8 mouse cellular contexts compared by ENCODE assay signal in genomic region chr10:59149956-59150383, GRCm38 (mm10).
A peak's percentile ranks its signal among the peaks of the same experiment; 100 is the strongest.
DNase-seq lines count a peak whose midpoint lies in the region; ATAC-seq and TF ChIP-seq lines count a peak whose summit lies in the region.

No protein-coding gene starts in this region.

- TF ChIP-seq EP300 in lung, postnatal 0 days (IDR thresholded peaks at IDR 0.05) = no peak

- WGBS in embryonic facial prominence, embryonic 13.5 days = 19% methylated on average over 8 of the region's 8 CpGs
- WGBS in heart, embryonic 13.5 days = 14% methylated on average over 8 of the region's 8 CpGs
- WGBS in kidney, embryonic 15.5 days = 25% methylated on average over 8 of the region's 8 CpGs
- WGBS in lung, postnatal 0 days = 9% methylated on average over 8 of the region's 8 CpGs

- H3K4me3 ChIP-seq in embryonic facial prominence, embryonic 13.5 days = no peak overlapping the region
- no peak overlapping the region for H3K4me3 ChIP-seq in heart, embryonic 13.5 days
- H3K4me3 ChIP-seq in kidney, embryonic 15.5 days (replicated peaks) = no peak overlapping the region
- no peak overlapping the region for H3K4me3 ChIP-seq in lung, postnatal 0 days (ENCODE audit: low read depth, low read length)

- peak; percentile 93 for ATAC-seq in frontal cortex, adult (ENCODE audit: low TSS enrichment)
- ATAC-seq in embryonic facial prominence, embryonic 13.5 days (ENCODE audit: insufficient number of reproducible peaks, insufficient read depth, low FRiP score, low TSS enrichment, low read depth) = no peak
- ATAC-seq in heart, embryonic 13.5 days (ENCODE audit: extremely low read depth, insufficient number of reproducible peaks, low FRiP score, low TSS enrichment) = no peak
- ATAC-seq in kidney, embryonic 15.5 days (replicated peaks; ENCODE audit: low FRiP score) = peak; percentile 70; the same call in 1 of the 2 replicates
- peak; percentile 86 for ATAC-seq in lung, postnatal 0 days

- no peak overlapping the region for H3K9ac ChIP-seq in embryonic facial prominence, embryonic 13.5 days
- H3K9ac ChIP-seq in heart, embryonic 13.5 days = no peak overlapping the region
- H3K9ac ChIP-seq in kidney, embryonic 15.5 days = no peak overlapping the region
- H3K9ac ChIP-seq in lung, postnatal 0 days (replicated peaks; ENCODE audit: low read depth) = no peak overlapping the region

- peak overlapping the region; percentile 31; the same call in 1 of the 2 replicates for H3K4me2 ChIP-seq in embryonic facial prominence, embryonic 13.5 days
- H3K4me2 ChIP-seq in heart, embryonic 13.5 days = peak overlapping the region; percentile 54
- H3K4me2 ChIP-seq in kidney, embryonic 15.5 days = 0 out of 2 replicates have a peak overlapping the region, but pooled peaks have one; percentile 10
- H3K4me2 ChIP-seq in lung, postnatal 0 days (replicated peaks; ENCODE audit: low read depth, low read length) = no peak overlapping the region

- H3K27ac ChIP-seq in embryonic facial prominence, embryonic 13.5 days = no peak overlapping the region
- H3K27ac ChIP-seq in heart, embryonic 13.5 days (replicated peaks) = no peak overlapping the region
- H3K27ac ChIP-seq in kidney, embryonic 15.5 days = no peak overlapping the region
- H3K27ac ChIP-seq in lung, postnatal 0 days (ENCODE audit: low read length) = no peak overlapping the region

- H3K27me3 ChIP-seq in embryonic facial prominence, embryonic 13.5 days = no peaks in the 10 kb centered on the region; the same call in 1 of the 2 replicates
- H3K27me3 ChIP-seq in heart, embryonic 13.5 days (replicated peaks) = peaks cover 8% of the 10 kb centered on the region
- no peaks in the 10 kb centered on the region for H3K27me3 ChIP-seq in kidney, embryonic 15.5 days
- H3K27me3 ChIP-seq in lung, postnatal 0 days (replicated peaks; ENCODE audit: insufficient read depth, low read length) = no peaks in the 10 kb centered on the region

- no peak for DNase-seq in frontal cortex, postnatal 25 days (ENCODE audit: low spot score in 2 of 2)
- peak; percentile 47 for DNase-seq in adrenal gland, adult 2 months
- peak; percentile 91 for DNase-seq in lung, postnatal 0 days (ENCODE audit: low spot score)
- peak; percentile 78 for DNase-seq in retina, postnatal 1 day

- peaks cover 3% of the 10 kb centered on the region; the same call in 1 of the 2 replicates for H3K4me1 ChIP-seq in embryonic facial prominence, embryonic 13.5 days
- peaks cover 9% of the 10 kb centered on the region; the same call in 1 of the 2 replicates for H3K4me1 ChIP-seq in heart, embryonic 13.5 days
- 0 out of 2 replicates have a peak, but pooled peaks cover 4% of the 10 kb centered on the region for H3K4me1 ChIP-seq in kidney, embryonic 15.5 days
- H3K4me1 ChIP-seq in lung, postnatal 0 days (ENCODE audit: insufficient read depth, low read depth, low read length) = no peaks in the 10 kb centered on the region

- peak; percentile 80 for TF ChIP-seq CTCF in lung, postnatal 0 days (IDR thresholded peaks at IDR 0.05)

- no peaks in the 10 kb centered on the region for H3K36me3 ChIP-seq in embryonic facial prominence, embryonic 13.5 days
- no peaks in the 10 kb centered on the region for H3K36me3 ChIP-seq in heart, embryonic 13.5 days
- H3K36me3 ChIP-seq in kidney, embryonic 15.5 days = no peaks in the 10 kb centered on the region
- no peaks in the 10 kb centered on the region for H3K36me3 ChIP-seq in lung, postnatal 0 days (ENCODE audit: insufficient read depth, low read length)

- H3K9me3 ChIP-seq in embryonic facial prominence, embryonic 13.5 days = no peaks in the 10 kb centered on the region
- peaks cover 8% of the 10 kb centered on the region for H3K9me3 ChIP-seq in heart, embryonic 13.5 days
- H3K9me3 ChIP-seq in kidney, embryonic 15.5 days (replicated peaks) = no peaks in the 10 kb centered on the region
- no peaks in the 10 kb centered on the region for H3K9me3 ChIP-seq in lung, postnatal 0 days (ENCODE audit: low read length)

Comparison
In these comparisons a context has a peak if more than half of its experiments do, and no peak if none do; other contexts are left out.
1. ATAC-seq: peak in frontal cortex, adult (single experiment), kidney, embryonic 15.5 days (single experiment) and lung, postnatal 0 days (single experiment); none in embryonic facial prominence, embryonic 13.5 days (single experiment) and heart, embryonic 13.5 days (single experiment).
2. DNase-seq: peak in adrenal gland, adult 2 months (single experiment), lung, postnatal 0 days (single experiment) and retina, postnatal 1 day (single experiment); none in frontal cortex, postnatal 25 days (0 of 2).